Mouse (Mus musculus) heart, postnatal 36 days (tissue): ENCODE results near the gene Dnajc13. TPM values are rescaled to one million over a fixed set of nuclear protein-coding genes. Genes with fewer than 3 reads are reported as not detected.

Experiments used
- DNase-seq, 2 experiments: peaks; one replicate each; pipeline ENCODE4 v3.0.0; 2021 to 2022
- intact Hi-C: fragments of 180-260 bp; cut with DNase I; formaldehyde crosslinking; loops from one replicate; pipeline ENCODE4 v1.15.1; 2025
- total RNA-seq, 2 experiments: library from RNA; stranded (reverse); gene quantifications; 2 replicates each; pipeline ENCODE4 v1.2.3; 2021

Gene Dnajc13
- total RNA-seq, 2 experiments from 2014 or later, result 31.1 to 37.5 TPM

DNA sequence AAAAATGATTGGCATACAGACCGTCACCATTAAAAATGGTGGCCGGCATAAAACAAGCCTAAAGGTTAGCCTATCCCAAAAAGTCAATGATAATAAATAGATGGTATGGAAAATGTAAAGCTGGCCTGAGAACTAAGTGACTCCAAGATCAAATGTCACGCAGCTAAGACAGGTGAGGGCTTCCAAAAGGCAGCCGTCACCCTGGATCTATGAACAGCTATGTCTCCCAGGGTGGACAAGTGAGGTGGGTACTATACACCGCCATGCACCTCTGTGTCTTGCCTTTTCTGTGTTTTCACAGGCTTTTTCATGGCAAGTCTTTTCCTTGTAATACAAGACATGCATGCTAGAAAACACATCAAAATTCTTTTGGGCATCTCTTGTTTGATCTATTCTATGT is 73.1 kb downstream of the Dnajc13 start:
- intact Hi-C loops, result no loop called here
- no peak for DNase-seq

DNA sequence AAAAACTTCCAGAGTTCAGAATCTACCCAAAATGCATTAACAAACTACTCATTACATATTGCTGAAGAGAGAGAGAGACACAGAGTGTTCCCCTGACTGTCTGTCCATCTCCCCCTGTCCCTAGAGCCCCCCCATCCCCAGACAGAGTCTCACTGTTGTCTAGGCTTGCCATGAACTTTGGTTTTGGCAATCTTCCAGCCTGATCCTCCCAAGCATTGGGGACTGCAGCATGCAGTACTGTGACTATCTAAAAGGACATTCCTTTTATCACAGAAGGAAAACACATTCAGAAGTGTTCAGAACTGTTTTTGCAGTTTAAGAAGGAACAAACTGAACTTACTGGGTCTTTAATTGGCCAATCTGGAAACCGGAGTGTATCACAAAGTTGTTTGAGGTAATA is 74.0 kb downstream of the Dnajc13 start:
- intact Hi-C loops, result no loop called here
- no peak for DNase-seq

DNA sequence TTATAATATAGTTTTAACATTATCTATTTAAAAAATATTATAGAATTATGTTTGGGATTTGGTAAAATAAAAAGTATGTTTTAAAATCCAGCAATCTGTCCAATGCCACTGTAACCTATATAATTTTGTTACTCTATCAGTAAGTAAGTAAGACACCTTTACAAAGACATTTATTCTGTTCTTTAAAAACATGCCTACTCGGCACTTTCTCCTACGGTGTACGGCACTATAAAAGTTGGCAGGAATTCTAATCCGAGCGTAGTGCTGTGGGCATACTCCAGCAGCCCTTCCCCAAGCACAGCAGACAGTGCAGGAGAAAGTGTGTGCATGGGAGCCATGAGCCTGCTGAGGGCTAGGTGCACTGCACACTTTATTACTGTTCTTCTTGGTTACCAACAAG is 75.7 kb downstream of the Dnajc13 start:
- no peak for DNase-seq
- intact Hi-C loops, result no loop called here

DNA sequence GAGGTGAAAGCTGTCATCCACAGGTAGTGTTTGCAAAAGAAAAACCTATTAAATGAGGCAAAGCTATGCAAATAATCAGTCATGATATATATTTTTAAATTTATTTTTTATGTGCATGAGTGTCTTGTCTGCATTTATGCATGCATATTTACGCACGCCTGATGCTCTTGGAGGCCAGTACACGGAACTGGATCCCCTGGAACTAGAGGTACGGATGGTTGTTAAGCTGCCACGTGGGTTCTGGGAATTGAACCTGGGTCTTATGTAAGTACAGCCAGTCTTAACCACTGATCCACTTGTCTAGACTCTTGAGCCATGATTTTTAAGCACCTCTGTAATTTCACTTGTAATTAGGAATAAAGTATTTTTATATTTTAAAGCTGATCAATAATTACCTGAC is 79.5 kb downstream of the Dnajc13 start:
- DNase-seq, result no peak
- intact Hi-C loops, result no loop called here

DNA sequence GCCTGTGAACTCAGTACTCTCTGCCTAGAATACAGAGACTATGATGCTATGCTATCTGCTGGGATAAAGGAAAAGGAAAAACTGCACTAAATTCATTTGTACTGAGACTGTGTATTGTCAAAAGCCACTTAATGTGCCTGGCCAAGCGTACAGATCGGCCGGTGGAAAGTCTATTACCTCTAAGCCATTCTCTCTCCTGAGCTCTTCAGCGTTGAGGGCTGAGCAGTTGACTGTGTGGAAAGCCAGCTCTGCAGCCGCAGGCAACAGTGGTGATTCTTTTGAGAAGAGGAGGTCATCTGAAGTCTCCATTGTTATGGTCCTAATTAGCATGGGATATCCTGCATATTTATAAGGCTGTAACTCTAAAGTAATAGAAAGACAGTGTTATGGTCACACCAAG is 80.4 kb downstream of the Dnajc13 start:
- DNase-seq, result no peak
- intact Hi-C loops, result no loop called here

DNA sequence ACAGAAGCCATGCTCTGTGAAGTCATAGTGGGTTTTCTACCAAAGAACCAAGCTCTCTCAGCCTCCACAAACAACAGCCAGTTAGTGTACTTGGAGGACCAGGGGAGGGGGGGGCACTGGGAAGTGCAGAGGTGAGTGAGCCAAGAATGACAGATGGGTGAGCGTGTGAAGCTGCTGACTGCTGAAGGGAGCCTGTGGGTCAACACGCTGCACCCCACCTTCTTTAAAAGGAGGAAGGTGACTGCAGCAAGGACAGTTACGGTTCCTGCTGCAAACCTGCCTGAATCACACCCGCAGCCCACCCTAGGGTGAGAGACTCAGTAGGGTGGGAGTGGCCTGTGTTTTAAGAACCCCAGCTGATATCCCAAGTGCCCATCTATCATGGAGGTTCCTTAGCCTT is 81.1 kb downstream of the Dnajc13 start:
- no peak for DNase-seq
- intact Hi-C loops, result no loop called here

DNA sequence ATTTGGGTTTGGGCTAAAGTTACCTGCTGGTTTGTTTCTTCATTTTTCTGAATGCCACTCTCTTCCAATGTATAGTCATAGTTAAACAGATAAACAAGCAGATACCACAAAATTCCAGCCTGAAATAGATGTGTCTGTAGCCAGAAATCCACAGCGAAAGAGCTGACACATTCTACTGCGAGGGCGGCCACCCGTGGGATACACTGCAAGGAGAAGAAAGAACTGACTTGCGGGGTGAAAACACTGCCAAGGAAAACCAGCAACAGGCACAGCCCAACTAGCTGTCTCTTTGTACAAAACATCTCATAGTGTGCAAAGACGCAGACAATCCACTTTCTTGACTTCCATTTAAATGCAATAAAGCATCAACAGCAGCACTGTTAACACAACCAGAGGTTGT is 82.7 kb downstream of the Dnajc13 start:
- intact Hi-C loops, result no loop called here
- no peak for DNase-seq

DNA sequence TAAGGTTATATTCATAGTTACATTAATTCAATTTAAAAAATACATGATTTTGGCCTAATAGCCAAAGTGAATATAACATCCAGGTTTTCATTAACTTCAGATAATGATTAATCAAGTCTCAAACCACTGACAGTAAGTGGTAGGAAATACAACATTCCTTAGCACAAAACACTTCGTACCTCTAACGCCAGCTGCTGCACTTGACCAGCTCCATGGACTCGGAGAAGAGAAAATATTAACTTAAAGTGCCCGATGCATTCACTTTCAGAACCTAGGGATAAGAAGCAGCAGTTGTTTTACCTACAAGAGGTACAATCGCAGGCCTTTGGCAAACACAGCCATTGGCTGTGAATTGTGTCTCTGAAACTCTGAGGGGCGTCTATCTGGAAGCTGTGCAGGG is 90.4 kb downstream of the Dnajc13 start:
- intact Hi-C loops, result no loop called here
- DNase-seq, result no peak

DNA sequence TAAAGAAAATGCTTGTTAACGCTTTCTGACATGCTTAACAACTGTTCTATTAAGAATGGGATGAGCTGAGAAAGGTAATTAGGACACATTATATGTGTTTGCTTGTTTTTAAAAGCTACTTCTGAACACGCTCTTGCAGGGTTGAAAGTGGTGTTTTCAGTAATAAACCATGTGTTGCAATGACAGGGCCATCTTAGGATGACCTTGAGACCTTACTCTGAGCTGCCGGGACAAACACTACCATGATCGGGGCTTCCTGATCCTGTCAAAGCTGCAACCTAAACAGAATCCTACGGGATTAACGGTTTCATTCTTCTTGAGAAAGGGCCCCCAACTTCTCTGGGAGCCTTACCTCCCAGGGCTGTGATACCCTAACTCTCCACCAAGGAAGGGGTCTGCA is 91.1 kb downstream of the Dnajc13 start:
- intact Hi-C loops, result no loop called here
- DNase-seq, result no peak

DNA sequence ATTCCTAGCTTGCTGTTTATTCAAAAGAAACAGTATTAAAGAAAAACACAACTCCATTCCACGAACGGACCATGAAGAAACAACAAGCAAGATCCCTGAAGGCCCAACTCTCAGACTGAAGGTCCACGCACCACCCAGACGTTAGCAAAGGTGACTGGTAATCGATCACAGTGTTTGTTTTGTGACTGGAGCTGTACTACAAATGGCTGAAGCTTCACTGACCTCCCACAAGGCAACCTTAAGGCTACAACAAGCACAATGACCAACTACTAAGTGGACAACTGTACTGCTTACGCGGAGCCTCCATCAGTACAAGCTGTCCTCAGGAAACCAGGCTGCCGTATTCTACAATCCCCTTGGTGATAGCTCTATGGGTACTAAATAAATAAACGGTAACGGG is 92.7 kb downstream of the Dnajc13 start:
- intact Hi-C loops, result no loop called here
- no peak for DNase-seq

DNA sequence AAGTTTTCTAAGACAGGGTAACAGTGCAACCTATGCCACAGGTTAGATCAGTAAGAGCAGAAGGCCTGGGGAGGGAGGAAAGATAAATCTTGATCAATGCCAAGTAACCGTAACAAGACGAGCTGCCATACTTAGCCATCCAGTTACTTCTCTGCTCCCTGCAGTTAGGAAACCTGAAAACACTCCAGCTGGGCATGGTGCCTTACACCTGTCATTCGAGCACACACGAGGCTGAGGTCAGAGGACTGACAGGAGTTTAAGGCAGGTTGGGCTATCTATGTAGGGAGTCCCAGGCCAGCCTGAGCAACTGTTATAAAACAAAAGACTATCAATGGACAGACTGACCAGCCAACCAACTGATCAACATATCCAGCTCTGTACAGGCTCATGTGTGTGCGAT is 96.8 kb downstream of the Dnajc13 start:
- no peak for DNase-seq
- intact Hi-C loops, result no loop called here

DNA sequence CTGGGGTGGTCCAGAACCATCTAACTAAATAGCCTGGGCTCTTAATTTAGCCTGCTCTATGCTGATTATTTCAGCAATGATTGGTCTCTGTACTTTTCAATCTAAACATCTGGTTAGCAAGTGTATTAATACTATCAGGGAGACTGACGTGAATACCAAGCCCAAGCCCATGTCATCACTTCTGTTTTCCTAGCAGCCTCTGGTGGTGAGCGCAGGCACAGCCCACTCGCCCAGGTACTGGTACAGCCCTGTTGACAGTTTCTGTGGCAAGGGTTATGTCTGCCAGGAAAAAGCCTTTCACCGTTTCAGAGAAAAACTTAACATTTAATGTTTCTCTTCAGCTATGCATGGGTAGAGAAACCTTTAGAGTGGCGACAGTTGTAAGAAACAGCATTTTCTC is 98.5 kb downstream of the Dnajc13 start:
- no peak for DNase-seq
- intact Hi-C loops, result no loop called here

DNA sequence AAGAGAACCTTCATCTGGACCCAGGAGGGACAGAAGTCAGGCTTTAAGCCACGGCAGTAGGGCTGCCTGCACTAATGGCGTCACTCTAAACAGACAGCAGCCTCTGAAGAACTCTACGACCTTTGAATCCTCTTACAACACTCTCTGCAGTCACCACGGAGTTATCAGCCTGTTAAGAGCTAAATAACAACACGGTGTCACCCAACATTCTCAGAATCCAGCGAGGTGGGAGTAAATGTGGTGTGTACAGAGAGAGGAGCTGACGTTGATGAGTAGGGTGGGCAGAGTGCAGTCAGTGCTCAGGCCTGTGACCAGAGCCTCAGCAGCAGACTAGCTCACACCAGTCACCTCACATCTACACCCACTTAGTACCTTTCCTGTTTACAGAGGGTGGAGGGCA is 101.6 kb downstream of the Dnajc13 start:
- intact Hi-C loops, result no loop called here
- no peak for DNase-seq

DNA sequence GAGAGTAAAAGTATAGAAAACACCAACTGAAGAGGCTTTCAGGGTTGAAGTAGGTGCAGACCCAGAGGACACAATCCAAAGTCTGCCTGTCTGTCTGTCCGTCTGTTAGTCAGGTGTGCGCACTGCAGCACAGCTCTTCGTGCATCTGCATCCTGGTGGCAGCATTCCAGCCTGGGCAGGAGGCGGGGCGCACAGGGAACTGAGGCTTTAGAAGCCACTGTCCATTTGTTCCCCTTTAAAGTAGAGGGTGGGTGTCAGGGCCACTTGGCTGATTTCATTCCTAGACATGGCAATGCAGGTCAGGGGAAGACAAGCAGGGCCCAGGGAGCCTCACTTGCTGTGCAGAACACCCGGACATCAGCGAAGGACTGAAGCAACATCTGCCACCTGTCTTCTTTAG is 105.4 kb downstream of the Dnajc13 start:
- intact Hi-C loops, result no loop called here
- DNase-seq, result no peak

DNA sequence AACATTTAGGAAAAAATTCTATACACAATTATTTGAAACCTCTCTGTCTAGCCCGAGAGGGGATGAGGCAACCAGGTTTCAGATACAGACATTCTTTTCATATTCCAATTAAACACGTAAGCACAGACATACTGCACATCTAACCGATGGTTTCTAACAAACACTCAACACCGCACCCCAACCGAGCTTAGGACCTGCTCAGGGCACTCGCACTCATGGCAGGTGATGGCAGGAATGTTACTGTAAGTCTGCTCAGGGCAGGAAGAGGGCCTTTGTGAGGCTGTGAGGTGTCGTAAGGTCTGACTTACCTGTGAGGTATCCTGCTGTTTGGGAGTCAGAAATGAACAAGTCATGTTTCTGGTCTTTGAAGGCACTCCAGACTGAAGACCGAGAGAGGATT is 106.2 kb downstream of the Dnajc13 start:
- intact Hi-C loops, result no loop called here
- no peak for DNase-seq

DNA sequence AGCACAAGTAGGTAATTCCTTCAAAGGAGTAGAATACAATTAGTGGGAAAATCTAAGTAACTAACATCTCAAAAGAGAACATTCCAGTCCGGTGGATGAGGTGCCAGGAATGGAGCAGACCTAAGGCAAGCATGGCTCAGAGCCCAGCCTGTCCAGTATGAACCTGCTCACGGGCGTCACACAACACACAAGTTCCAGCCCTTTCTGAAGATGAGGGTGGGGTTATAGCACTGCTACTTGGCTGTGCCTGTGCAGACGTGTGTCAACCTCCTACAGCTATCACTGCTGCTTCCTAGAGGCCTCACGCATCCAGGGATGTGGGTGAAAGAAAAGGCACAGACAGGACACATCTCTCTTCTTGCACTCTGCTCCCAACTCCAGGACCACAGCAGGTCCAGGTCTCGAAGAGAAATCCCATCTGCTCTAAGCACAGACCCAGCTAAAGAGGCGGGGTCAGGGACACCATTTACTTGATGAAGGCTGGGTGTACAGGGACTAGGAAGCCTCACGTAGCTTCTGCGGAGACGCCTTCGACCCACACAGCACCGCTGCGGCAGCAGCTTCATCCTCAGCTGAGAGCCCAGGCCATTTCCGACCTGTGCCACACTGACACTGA is 107.5 kb downstream of the Dnajc13 start:
- intact Hi-C loops, result no loop called here
- no peak for DNase-seq

DNA sequence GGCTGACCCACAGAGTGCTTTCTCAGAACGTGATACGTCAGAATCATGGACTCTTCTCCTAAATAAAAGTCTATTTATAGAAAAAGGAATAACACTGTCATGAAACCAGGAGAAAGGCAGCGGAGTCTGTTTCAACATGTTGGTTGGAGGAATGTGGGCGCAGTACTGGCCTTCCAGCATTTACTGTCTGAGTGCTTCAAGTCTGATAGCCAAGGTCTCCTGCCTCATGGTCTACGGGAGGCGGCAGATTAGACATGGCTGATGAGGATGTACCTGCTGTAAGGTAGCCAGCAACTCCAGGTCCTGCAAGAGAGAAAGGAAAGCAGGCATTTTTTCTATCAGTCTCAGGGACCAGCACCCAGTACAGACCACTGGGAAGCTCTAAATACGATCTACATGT is 110.6 kb downstream of the Dnajc13 start:
- DNase-seq, result no peak
- intact Hi-C loops, result no loop called here

DNA sequence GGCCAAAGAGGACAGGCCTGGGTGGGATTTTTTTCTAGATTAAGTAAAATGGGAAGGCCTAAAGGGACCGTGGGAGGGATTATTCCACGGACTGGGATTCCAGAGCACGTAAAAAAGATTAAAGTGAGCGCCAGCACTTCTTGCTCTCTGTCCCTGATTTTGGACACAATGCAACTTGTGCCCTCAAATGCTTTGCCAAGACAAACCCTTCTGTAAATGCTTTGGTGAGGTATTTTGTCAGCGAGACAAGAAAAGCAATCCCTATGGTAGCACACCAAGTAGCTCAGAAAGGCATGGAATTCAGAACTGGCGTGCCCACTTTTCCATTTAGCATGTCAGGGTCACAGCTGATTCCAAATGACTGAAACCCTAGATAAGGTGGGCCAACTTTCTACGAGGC is 113.8 kb downstream of the Dnajc13 start:
- no peak for DNase-seq
- intact Hi-C loops, result no loop called here

DNA sequence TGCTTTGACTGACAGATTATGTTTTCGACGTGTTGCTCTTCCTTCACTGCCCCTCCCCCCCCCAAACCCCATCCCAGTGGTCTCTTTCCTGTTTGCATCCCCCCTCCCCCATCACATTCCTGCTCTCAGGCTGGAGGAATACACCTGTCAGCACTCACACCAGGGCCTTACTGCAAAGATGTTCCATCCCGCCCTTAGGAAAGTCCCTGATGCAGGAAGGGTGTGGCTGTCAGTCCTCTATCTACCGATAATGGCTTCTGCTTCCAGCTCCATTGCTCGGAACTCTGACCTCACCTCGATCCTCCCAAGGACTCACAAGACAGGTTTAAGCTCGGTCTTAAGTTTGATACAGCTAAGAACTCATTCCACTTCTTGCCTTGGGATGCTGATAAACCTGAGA is 116.0 kb downstream of the Dnajc13 start:
- DNase-seq, result no peak
- intact Hi-C loops, result no loop called here

DNA sequence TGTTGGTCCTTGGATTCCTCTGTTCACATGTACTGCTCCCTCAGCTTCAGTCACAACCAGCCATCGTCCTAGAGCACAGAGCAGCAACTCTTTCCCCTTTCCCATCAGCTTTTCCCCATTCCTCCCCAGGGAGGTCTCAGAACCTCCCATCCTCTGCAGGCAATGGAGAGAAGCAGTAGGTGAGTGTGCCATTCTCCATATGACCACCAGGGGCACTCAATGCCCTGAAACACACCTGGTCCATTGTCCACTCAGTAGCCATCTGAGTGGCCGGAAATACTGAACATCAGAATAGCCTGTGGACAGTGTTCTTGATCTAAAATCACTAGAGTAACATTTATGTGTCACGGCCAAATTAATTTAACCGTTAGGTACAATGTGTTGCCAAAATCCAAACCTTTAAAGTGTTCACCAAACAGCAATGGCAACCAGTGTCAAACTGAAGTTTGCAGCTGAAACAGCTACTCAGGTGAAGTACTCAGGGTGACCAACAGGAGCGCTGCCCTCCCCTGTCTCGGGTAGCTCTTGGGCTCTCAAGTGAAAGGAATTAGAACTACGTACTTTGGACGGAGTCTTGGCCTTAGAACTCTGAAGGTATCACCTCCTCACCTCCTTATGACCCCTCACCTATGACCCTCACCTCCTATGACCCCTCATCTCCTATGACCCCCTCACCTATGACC is 118.3 kb downstream of the Dnajc13 start:
- no peak for DNase-seq
- intact Hi-C loops, result no loop called here

DNA sequence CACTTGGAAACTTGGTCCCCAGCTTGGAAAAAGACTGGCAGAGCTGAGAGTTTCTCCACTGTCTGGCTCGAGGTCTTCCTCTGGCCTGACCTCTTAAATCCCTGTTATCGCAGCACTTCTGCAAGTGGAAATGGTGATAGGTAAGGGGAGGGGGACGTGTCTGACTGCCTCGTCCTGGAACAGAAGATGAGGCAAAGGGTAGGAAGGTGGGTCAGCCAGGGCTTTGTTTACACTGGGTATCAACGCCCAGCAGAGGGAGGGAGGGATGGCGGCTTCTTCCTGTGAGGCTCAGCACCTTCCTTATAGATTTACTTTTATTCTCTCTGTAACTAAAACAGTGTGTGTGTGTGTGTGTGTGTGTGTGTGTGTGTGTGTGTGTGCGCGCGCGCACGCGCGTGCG is 119.9 kb downstream of the Dnajc13 start:
- no peak for DNase-seq
- intact Hi-C loops, result no loop called here

DNA sequence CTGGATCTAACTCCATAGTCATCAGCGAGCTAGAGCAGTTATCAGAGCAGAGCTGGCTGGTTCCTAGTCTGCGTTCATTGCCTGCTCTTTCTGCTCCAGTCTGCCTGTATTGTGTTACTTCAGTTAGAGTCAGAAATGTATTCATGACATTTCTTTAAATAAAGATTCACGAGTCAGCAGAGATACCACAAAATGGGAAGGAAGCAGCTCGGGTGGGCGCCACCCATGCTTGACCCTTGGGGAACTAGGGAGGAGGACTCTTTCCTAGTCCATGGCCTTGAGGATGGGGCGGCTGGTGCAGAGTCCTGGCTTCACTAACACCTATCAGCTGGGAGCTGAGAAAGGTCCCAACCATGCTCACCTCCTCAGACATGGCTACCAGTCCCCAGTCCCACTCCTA is 122.4 kb downstream of the Dnajc13 start:
- intact Hi-C loops, result no loop called here
- DNase-seq, result peak in 1 of 2 experiments; percentile 12
